Mouse (Mus musculus): ENCODE data around the gene Zfp282. TPM values are rescaled to one million over a fixed set of nuclear protein-coding genes. Genes with fewer than 3 reads are reported as not detected.
"Not testable (repeated sequence)": the region's sequence is repeated elsewhere in the genome, so short reads cannot be mapped to it uniquely, and the experiment has no call there.

The Zfp282 gene
- total RNA-seq, 2 experiments from 2014 or later = 6.1 to 6.6 TPM

DNA sequence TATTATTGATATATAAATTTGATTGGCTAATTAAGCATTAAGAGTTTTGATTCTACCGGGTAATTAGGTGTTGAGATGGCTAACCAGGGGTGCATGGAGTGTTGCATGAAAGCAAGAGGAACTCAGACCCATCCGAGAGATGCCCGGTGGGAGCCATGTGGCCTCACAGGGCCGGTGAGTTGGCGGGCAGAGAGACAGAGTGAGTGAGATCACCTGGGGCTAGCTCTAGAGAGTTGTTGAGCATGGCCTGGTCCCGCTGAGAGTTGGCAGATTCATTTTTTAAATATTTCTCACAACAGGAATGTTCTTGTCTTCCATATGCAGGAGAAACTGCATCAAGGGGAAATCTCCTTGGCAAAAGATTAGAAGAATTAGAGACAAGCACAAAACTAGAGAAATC lies 19.8 kb upstream of the Zfp282 start:
- no peak for DNase-seq
- Histone ChIP-seq H3K27ac (no peak overlapping the region), H3K4me3 (no peak overlapping the region)
- intact Hi-C loops (cut with DNase I) = no loop called here
- TF ChIP-seq CTCF (IDR thresholded peaks at IDR 0.05) = no peak

DNA sequence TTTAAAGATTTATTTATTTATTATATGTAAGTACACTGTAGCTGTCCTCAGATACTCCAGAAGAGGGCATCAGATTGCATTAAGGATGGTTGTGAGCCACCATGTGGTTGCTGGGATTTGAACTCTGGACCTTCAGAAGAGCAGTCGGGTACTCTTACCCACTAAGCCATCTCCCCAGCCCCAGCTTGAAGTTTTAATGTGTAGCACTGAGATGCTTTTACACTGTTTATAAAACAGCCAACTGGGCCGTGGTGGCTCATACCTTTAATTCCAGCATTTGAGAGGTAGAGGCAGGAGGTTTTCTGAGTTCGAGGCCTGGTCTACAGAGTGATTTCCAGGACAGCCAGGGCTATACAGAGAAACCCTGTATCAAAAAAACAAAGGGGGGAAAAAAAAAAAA lies 19.3 kb upstream of the Zfp282 start:
- DNase-seq; intact Hi-C loops (cut with DNase I); H3K4me3 ChIP-seq; H3K27ac ChIP-seq: not testable (repeated sequence)

DNA sequence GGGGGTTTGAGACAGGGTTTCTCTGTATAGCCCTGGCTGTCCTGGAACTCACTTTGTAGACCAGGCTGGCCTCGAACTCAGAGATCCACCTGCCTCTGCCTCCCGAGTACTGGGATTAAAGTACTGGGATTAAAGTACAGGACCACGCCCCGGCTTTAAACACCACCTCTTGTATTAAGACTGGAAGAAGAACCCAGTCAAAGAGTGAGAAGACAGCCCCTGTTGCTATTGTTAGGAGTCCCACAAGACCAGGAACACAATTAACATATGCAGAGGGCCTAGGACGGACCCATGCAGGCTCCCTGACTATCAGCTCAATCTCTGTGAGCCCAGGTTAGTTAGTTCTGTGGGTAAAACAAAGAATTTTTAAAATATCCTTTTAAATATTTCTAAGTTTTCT lies 4.7 kb upstream of the Zfp282 start:
- TF ChIP-seq CTCF (IDR thresholded peaks at IDR 0.05) = no peak
- Histone ChIP-seq H3K4me3 (no peak overlapping the region), H3K27ac (no peak overlapping the region)
- intact Hi-C loops (cut with DNase I) = loop anchor here (10.0 kb wide), 1 partner anchor 143 kb away; no protein-coding TSS in a partner anchor
- no peak for DNase-seq

DNA sequence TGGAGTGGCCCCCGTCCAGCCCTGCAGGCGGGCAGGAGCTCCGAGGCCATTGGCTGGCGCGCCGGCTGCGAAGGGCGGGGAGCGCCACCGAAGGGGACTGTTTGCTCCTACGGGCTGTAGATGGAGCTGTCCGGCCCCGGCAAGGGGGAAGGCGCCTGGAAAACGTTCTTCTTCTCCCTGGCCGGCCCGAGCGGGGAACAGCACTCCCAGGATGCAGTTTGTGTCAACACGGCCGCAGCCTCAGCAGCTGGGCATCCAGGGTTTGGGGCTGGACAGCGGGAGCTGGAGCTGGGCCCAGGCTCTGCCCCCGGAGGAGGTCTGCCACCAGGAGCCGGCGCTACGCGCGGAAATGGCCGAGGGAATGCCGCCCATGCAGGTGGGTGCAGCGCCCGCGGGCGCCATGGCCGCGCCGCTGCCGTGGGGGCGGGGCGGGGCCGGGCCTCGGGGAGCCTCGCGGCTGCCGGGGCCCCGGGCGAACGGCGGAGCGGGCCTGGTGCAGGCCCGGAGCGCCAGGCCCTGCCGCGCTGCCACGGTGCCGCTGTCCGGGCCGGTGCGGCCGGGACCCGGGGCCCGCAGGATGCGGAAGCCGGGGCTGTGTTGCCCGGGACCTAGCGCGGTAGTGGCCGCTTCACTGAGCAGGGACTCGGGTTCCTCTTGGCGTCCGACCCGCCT lies 593 bp downstream of the Zfp282 start:
- intact Hi-C loops (cut with DNase I) = loop anchor here (5.0 to 10.0 kb wide), 2 partner anchors 40 to 137 kb away; partner anchors contain the start of gene Zfp398
- peak; percentile 95 for DNase-seq
- TF ChIP-seq CTCF (IDR thresholded peaks at IDR 0.05) = peak; percentile 85
- Histone ChIP-seq H3K27ac (peak overlapping the region; percentile 96), H3K4me3 (peak overlapping the region; percentile 94)

DNA sequence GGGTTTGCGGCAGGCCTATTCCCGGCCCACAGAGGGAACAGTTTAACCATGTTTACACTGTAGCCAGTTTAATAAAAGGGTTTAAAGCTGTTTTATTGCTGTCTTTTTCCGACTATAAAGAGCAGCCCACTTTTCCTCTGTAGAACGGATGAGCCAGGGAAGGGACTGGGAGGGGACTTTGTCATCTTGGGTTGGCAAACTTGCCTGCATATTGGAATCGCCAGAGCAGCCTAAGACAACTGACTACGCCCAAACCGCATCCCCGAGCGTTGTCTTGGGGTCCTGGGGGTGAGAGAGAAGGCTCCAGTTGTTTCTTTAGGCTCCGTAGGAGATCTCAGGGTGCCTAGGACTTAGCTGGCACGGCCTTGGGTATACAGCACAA lies 1.1 kb downstream of the Zfp282 start:
- DNase-seq = no peak
- intact Hi-C loops (cut with DNase I) = loop anchor here (5.0 to 10.0 kb wide), 2 partner anchors 41 to 137 kb away; partner anchors contain the start of gene Zfp398
- TF ChIP-seq CTCF (IDR thresholded peaks at IDR 0.05) = no peak
- Histone ChIP-seq H3K4me3 (peak overlapping the region; percentile 94), H3K27ac (peak overlapping the region; percentile 96)

DNA sequence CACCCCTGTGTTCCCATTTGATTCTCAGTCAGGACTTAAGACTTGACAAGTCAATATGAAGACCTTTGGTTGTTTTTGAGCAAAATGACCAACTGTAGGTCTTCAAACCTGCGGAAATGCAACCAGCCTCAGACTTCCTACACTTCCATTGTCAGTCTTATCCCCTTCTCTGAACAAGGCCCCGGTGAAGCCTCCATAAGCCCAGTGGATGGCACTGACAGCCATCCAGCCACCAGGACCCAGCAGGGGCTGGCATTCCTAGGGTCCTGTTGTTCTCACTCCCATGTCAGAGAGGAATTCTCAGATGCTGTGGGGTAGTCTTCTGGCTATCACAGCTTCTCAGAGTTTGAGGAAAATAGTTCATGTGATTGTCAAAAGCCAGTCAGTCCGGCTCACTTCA lies 1.6 kb downstream of the Zfp282 start:
- intact Hi-C loops (cut with DNase I) = loop anchor here (5.0 to 10.0 kb wide), 2 partner anchors 41 to 136 kb away; partner anchors contain the start of gene Zfp398
- DNase-seq = no peak
- TF ChIP-seq CTCF (IDR thresholded peaks at IDR 0.05) = no peak
- H3K27ac ChIP-seq = peak overlapping the region; percentile 96
- peak overlapping the region; percentile 94 for H3K4me3 ChIP-seq

DNA sequence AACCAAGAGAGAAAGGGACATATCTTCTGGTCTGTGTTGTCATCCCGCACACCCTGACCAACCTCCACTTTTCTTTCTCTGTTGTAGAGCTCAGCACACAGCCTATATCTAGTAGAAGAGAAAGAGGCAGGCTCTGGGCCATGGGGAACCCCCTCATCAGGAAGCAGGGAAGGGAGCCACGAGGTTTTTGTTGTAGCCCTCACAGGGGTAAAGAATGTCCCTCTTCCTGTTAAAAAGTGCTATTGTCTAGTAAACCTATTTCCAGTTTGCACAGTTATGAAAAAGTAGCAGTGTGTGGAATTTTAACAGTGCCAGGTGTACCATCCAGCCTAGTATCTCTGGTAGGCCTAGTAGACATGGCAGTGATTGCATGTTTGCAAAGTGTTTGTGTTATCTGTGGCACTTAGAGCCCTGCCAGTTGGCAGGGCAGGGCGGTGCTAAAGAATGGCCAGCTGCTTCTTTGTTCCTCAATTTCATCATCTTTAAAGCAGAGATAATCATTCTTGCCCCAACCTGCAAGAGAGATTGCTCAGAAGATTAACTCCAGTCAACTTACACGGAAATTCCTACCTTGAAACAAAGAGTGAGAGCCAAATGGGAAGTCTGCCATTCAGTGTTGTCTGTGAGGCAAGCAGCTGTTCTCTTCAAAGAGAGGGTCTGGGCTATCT lies 2.2 kb downstream of the Zfp282 start:
- Histone ChIP-seq H3K27ac (peak overlapping the region; percentile 96), H3K4me3 (peak overlapping the region; percentile 94)
- no peak for DNase-seq
- intact Hi-C loops (cut with DNase I) = loop anchor here (5.0 to 10.0 kb wide), 2 partner anchors 42 to 136 kb away; partner anchors contain the start of gene Zfp398
- no peak for TF ChIP-seq CTCF (IDR thresholded peaks at IDR 0.05)

DNA sequence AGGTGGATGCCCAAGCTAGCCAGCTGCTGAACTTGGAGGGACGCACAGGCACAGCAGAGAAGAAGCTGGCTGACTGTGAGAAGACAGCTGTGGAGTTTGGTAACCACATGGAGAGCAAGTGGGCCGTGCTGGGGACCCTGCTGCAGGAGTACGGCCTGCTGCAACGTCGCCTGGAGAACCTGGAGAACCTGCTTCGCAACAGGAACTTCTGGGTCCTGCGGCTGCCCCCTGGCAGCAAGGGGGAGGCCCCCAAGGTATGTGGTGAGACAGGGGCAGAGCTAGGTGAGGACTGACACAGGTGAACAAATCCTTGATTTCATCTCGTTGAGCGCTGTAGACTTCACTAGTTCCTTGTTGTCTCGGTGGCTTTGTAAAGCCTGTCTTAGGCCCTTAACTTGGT lies 3.2 kb downstream of the Zfp282 start:
- H3K27ac ChIP-seq = no peak overlapping the region
- no peak for DNase-seq
- no peak for TF ChIP-seq CTCF (IDR thresholded peaks at IDR 0.05)
- intact Hi-C loops (cut with DNase I) = no loop called here
- no peak overlapping the region for H3K4me3 ChIP-seq

DNA sequence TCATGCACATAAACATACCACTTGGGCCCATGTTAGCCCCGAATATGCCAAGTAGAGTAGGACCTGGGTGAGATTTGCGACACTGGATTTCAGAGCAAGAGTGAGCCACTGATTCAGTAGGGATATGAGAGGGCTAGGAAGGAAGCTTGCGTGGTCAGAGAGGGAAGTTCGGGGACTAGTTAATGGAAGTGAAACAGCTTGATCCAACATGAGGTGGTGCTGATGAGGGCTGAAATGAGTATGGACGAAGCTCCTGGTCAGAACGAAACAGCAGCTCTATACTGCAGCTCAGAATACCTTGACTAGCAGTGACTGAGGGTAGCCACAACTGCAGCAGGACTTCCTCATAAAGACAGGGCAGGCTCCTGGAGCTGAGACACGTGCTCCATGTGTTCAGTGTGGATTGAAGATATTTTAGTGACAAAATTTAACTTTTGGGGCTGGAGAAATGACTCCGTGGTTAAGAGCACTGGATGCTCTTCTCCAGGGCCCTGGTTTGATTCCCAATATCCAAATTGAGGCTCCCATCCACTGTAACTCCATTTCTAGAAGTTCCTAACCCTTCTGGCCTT lies 11.9 kb downstream of the Zfp282 start:
- no peak for TF ChIP-seq CTCF (IDR thresholded peaks at IDR 0.05)
- intact Hi-C loops (cut with DNase I) = no loop called here
- H3K27ac ChIP-seq = no peak overlapping the region
- no peak overlapping the region for H3K4me3 ChIP-seq
- DNase-seq = no peak

DNA sequence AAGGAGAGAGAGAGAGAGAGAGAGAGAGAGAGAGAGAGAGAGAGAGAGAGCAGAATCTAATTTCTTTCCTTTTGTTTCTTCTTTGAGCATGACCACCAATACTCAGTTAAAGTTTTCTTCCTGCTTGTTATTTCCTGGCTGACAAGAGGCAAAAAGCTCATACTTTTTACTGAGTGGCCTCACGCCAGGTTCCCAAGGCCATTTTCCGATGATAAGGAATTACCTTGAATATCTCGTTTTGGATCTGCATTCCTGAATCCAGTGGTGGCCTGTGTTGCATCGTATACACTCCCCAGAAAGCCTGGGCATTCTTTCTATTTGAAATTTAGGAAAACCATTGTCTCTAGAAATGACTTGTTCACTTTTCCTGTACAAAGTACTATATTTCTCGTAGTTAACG lies 22.4 kb downstream of the Zfp282 start:
- no peak overlapping the region for H3K4me3 ChIP-seq
- no peak for TF ChIP-seq CTCF (IDR thresholded peaks at IDR 0.05)
- H3K27ac ChIP-seq = no peak overlapping the region
- no peak for DNase-seq
- intact Hi-C loops (cut with DNase I) = no loop called here

DNA sequence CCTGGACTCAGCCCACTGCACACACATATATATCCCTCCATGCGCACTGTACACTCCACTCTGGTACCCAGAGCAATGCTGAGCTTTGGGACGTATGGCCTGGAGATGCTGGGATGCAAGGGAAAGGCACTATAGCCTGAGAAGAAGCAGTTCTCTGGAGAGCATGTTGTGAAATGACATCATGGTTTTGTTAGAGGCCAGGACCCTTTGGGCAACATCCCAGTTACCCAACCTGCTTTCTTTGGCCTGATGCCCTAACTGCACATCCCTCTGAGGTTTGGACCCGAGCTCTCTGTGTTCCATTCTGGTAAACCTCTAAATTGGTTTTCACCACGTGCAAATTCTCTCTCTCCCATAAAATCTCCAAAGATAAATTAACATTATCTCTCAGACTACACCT lies 26.6 kb downstream of the Zfp282 start:
- no peak for DNase-seq
- H3K27ac ChIP-seq = no peak overlapping the region
- H3K4me3 ChIP-seq = no peak overlapping the region
- no peak for TF ChIP-seq CTCF (IDR thresholded peaks at IDR 0.05)
- intact Hi-C loops (cut with DNase I) = no loop called here

DNA sequence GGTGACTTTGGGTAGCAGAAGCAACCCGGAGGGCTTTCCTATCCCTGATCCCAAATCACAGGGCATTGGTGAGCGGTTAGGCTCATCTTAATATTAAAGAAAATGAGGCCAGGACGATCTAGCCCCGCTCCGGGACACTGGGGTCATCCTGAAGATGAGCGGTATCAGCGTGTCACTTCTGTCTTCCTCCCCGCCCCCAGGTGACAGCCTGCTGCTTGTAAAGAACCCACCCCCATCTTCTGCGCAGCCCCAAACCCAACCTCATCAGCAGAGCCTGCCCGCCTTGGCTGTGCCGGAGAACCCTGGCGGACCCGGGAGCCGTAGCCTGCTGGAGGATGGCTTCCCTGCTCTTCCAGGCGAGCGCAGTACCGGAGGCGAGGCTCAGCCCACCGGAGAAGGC lies 27.4 kb downstream of the Zfp282 start:
- Histone ChIP-seq H3K27ac (no peak overlapping the region), H3K4me3 (no peak overlapping the region)
- no peak for DNase-seq
- intact Hi-C loops (cut with DNase I) = no loop called here
- no peak for TF ChIP-seq CTCF (IDR thresholded peaks at IDR 0.05)
